Mouse (Mus musculus) spleen, embryonic (tissue): ENCODE results near the gene Slc25a12.

Experiments
- CTCF ChIA-PET: fragments of 350-600 bp; sonication (Branson Sonifier 250); formaldehyde crosslinking; loops from one replicate; lab custom pipeline; 2022; lab: Charles Lee

The Slc25a12 gene

DNA sequence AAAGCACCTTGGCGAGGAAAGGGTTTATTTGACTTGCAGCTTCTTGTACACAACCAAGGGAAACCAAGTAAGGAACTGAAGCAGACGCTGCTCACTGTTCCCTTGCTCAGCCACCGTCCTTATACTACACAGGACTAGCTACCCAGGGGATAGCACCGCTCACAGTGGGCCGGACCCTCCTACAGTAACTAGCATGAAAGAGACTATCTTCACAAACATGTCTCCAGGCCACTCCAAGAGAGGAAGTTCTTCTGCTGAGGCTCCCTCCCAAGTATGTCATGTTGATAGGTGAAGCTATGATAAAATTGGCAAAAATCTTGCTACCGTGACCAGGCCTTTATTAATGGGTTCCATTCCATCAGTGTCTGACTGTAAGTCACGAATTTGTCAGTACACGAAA, 98.9 kb downstream of the Slc25a12 start:
- CTCF ChIA-PET = interaction anchor here (0.7 kb wide), 1 partner anchor 73 kb away, joined by 3 read pairs; no protein-coding TSS in a partner anchor

DNA sequence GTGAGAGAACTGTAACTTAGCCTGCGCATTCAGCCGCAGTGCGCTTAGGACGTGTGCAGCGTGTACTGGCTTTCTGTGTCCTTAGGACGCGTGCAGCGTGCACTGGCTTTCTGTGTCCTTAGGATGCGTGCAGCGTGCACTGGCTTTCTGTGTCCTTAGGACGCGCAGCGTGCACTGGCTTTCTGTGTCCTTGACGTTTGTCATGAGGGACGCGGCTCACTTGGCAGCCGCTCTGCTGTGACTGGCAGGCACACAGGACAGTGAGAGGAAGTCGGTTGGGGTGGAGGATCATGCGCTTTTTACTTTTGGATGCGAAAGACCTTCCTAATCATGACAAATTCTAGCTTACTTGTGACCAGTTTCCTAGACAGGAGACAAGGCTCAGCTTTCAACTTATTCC, 103.0 kb downstream of the Slc25a12 start:
- CTCF ChIA-PET = no interaction called here

DNA sequence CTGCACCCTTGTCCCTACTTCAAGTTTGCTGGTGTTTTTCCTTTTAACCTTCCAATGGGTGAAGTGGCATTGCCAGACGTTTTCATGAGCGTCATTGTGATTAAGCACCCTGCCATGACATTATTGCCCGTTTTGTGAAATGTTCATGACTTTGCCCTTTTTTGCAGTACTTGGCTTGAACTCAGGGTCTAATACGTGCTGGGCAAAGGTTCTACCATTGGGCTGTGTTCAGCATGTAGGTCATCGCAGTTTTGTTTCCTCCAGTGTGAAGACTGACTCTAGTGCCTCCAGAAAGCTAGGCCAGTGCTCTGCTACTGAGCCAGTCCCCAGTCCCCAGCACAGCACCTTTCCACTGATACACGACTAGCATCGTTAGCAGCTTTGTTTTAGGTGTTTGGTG, 111.0 kb downstream of the Slc25a12 start:
- CTCF ChIA-PET = no interaction called here

DNA sequence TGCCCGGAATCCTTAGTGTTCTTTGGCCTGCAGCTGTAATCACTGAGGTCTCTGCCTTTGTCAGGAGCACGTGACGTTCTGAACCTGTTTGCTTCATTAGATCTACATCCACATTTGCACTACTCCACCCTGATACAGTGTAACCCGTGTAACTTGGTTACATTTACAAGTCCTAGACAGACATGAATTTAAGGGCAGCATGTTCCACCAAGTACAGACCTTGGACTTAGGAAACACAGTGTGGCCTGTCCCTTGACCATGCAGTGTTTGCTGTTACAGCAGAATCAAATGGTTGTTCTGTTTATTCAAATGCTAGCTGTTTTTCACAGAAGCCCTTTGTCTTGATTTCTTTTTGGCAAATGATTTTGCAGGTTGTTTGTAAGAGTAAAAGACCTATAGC, 112.7 kb downstream of the Slc25a12 start:
- CTCF ChIA-PET = no interaction called here

DNA sequence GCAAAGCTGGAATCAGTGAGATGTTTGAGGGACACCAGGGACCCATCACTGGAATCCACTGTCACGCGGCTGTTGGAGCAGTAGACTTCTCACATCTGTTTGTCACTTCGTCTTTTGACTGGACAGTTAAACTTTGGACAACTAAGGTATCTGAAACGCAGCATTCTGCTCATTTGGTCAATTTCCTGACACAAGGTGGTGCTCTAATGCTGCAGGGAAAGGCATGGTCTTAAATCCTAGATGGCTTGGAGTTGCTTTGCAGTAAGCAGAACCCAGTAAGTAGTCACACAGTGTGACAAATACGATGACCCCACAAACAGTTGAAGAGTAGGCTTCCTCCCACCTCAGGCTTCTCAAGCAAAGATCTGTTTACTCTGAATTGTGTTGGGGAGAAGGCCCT, 116.7 kb downstream of the Slc25a12 start:
- CTCF ChIA-PET = no interaction called here

DNA sequence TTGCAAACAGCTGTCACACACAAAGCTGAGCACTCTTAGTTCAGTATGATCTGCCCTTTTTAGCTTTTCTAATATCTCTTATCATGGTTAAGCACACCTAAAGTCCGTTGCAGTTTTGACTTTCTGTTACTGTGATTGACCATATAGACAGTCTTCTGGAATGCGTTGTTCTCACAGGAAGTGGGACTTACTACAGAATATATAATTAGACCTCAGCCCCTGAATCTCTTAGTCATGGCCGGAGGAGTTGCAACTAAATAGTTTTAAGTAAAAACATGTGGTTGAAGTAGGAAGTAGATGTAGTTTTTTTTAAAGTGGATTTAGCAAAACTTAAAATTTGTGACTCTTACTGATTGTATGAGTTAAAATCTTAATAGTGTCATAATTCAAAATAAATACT, 119.5 kb downstream of the Slc25a12 start:
- CTCF ChIA-PET = interaction anchor here (0.6 kb wide), 1 partner anchor 353 kb away, joined by 3 read pairs; no protein-coding TSS in a partner anchor

DNA sequence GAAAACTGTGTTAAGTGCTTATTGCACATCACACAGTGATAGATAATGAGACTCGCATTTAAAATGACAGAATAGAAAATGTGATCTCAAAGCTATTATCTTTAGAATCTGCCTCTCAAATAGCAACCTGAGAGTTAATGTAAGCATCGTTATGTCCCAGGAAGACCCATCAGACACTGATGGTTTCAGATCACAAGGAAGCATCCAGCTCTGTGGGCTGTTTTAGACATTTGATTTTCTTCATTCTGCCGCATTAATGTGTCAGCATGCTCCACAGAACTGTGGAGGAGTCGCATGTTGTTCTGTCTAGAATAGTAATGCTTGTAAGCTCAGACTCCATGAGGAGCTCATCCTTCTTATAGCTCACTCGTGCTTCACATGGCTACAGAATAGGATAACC, 121.5 kb downstream of the Slc25a12 start:
- CTCF ChIA-PET = no interaction called here

DNA sequence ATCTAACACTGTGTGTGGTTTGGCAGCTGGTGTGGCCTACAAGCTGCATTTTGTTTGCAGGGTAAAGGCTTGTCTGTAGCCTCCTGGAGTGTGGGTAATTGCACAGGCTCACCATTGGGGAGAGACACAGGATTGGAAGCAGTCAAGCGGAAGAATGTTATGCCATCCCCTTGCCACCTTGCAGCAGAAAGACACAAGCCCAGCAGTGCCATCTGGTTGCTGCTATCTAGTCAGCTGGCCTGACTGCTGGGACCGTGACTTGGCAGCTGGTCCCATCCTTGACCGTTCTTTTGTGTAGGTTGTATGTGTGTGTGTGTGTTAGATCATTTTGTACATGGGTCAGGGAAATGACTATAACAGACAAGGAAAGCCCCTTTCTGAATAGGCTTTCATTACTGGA, 122.1 kb downstream of the Slc25a12 start:
- CTCF ChIA-PET = no interaction called here

DNA sequence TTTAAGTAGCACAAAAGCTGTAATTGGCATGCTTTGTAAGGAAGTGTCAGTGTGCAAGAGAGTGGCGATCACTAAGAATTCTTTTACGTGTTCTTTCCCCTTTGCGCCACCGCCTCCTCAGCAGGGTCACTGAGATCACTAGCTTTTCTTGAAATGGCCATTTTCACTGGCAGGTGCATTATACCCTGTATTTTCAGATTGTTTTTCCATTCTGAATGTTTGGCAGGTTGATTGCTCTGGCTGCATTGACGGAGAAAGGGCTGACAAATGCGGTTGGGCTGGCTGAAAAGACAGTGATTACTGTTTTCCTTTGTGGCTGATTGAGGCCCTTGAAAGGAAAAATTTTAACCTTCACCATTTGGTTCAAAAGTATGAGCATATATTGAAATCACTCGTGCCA, 122.7 kb downstream of the Slc25a12 start:
- CTCF ChIA-PET = no interaction called here

DNA sequence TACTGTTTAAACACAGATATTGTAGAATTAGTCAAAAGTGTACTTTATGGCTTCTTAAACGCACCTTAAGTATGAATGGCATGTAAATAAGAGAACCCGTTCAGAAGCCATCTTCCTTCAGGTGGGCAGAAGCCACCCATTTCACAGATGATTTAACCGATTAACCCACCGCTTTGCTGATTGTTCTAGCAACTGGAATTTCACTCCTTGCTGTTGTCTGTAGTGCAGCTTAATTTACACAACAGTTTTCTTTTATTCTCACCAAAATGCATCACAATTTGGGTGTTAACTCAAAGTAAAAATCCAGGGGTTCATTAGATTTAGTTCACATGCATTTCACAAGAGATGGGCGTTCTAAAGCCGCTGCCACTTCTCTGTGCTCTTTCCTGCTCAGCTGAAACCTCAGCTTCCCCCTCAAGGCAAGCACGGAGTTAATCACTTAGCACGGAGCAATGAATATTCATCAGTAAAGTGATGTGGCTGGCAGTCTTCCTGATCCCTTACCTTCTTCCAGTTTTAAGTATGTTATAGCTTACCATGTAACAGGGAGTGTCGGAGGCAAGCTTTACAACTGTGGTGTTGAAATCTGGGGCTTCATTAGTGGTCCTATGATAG, 124.4 kb downstream of the Slc25a12 start:
- CTCF ChIA-PET = no interaction called here

DNA sequence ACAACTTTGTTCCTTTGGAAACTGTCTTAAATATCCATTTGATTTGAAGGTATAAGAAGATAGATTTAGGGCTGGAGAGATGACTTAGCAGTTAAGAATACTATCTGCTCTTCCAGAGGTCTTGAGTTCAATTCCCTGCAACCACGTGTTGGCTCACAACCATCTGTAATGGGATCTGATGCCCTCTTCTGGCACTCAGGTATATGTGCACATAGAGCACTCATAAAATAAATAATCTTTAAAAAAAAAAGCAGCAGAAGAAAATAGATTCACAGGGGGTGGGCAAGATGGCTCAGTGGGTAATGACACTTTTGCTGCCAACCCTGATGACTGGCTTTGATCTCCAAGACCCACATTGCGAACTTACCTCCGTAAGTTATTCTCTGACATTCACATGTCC, 125.4 kb downstream of the Slc25a12 start:
- CTCF ChIA-PET = no interaction called here

DNA sequence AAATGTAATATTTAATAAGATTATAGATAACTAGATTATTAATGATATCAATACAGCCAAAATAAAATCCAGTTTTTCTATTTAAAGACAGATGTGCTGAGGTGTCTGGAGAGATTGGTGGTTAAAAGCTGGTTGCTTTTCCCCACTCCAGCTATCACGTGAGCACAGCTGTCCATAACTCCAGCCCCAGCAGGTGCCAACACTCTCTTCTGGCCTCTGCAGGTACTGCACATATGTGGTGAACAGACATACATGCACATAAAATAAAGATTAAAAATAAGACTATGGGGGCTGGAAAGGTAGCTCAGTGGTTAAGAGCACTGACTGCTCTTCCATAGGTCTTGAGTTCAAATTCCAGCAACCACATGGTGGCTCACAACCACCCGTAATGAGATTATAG, 126.0 kb downstream of the Slc25a12 start:
- CTCF ChIA-PET = no interaction called here

DNA sequence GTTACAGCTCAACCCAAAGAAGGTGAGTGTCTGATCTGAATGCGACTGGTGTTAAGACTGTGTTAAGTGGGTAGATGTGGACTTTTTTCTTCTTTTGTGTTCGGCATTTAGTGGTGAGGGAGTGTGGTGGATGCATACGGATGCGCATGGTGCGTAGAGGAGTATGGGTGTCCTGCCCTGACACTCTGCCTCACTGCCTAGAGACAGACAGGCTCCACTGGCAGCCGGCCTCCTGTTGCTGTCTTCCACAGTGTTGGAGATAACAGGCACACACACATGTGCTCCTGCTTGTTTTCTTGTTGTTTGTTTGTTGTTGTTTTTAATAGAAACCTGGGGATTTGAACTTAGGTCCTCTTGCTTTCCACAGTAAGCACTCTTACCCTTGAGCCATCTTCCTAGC, 131.5 kb downstream of the Slc25a12 start:
- CTCF ChIA-PET = interaction anchor here (0.6 kb wide), 1 partner anchor 259 kb away, joined by 3 read pairs; no protein-coding TSS in a partner anchor

DNA sequence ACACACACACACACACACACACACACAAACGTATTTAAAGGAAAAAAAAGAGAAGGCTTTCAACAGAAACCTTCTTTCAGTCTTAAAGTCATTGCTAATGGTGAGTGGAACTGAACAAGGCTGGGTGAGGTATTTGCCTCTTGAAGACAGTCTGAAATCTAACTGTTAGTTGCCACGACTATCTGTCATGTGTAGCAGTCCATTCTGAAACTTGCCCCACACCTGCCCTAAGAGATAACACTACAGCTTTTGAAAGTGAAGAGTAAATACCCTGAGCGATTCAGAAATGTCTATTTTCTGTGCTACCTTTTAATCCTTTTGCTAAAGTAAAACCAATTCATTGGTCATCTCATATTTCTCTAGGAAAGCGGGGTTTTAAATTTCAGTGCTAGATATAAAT, 132.1 kb downstream of the Slc25a12 start:
- CTCF ChIA-PET = no interaction called here

DNA sequence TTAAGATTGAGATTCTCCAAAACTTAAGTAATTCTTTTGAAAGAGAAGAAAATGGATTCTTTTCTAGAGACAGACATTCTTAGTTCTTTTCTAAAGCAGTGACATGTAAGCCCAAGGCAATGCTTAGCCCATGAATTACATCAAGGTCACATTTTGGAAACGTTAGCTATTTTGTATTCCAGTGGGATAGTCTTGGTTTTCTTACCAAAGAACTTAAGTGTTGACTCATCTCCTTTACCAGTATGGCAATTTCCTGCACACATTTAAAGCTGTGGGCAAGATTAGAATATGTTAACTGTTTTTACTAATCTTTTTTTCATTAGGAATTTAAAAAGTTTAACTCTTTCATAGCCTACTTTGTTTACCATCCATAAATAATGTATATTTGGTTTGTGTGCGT, 134.6 kb downstream of the Slc25a12 start:
- CTCF ChIA-PET = no interaction called here

DNA sequence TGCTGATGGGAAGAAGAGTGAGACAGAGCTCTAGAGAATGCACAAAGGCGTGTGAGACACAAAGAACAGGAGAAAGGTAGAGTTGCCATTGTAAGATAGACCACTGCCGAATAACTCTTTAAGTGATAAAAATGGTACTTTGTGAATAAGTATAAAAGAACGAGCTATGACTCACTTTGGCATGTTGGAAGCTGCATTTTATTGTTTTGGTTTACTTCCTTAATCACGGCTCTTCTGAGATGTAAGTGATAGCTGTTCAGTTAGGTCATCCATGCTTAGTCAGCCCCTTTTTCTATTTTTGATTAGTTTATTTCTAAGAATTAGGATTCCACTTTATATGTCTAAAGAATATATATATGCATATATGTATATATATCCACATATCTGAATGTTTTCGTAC, 135.6 kb downstream of the Slc25a12 start:
- CTCF ChIA-PET = no interaction called here

DNA sequence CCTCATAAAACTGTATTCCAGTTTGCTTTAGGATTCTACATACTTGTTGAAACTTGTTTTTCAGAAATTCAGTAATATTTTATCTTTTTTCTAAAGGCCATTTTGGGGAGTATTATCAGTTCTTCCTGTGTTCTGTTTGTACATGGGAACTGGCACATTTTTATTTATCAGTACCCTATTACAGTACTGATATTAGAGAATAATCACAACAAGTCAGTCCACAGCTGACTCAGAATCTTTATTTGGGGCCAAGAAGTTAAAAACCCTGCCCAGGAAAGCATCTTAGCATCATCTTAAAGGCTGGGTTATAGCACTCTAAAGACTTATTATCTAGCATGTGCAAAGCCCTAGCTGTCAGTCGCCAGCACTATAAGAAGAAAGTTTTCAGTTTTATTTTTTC, 137.9 kb downstream of the Slc25a12 start:
- CTCF ChIA-PET = no interaction called here

DNA sequence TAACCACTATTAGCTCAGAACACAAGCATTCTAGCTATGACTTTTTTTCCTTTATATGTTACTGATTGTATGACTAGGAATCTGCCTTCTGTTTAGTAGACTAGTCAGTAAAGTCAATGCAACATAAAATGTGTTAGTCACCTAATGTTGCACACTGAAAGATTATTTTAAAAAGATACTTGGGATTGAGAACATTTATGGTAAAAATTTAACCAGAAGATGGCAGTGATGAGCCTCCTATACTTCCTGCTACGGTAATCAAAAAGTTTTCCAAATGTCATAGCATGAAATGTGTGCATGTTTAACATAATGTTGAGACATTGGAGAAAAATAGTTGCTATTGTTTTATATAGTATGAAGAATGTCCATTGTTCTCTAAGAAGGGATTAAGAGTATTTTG, 140.2 kb downstream of the Slc25a12 start:
- CTCF ChIA-PET = no interaction called here
